In the genomic region with DNA sequence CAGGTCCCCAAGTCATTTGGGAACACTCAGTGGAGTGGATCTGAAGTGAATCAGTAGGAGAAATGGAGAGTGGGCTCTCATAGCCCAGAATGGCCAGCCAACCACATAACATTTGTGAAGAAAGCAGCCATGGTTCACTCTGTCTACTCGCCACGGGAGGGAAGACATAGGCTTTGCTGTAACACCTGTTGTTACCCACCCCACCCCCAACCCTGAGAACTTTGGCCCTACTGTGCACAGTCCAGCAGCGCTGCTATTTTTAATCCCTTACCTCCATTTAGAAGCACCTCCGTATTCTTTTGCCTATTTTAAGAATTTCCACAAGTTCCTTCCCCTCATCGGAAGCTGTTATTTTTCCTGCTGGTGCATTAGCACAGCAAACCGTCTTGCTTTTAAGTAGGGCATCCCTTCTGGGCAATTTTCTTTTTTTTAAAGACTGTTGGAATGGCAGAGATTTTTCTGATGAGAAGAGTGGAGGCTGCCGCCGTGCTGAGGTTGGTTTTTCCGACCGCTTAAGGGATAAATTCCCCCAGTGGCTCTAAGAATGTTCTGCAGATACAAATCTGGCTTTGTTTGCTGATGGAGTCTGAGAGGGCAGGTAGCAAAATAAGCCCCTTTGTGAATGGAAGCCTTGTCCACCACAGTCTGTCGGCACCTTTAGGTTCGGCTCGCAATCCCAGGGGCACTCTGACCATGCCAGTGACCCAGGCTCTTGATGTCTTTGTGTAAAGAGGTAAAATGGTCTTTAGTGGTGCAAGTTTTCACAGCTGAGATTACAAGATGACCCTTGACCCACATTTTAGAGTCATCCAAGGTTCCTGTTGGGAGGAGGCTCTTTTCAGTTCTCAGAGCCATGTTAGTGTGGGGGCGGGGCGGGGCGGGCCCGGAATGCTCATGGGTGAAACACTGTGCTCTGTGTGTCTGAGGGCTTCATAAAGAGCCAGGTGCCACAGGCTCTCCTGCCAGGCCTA, we compare ENCODE assay signal across 9 mouse cellular contexts. TPM values are rescaled to one million over a fixed set of nuclear protein-coding genes. Genes with fewer than 3 reads are reported as not detected.
DNase-seq lines count a peak whose midpoint lies in the region; ATAC-seq and TF ChIP-seq lines count a peak whose summit lies in the region.
"Had no signal": no experiment of that assay in that cellular context is flagged by ENCODE, and none has a peak within 500 bp of the region (broad histone marks: within the 10 kb centered on the region; RNA-seq: fewer than 3 reads in every experiment).

No protein-coding gene starts in this region.

- no peak for TF ChIP-seq CTCF in lung, postnatal 0 days (IDR thresholded peaks at IDR 0.05)

- TF ChIP-seq EP300 in lung, postnatal 0 days (IDR thresholded peaks at IDR 0.05): no peak

- H3K9ac ChIP-seq in lung, postnatal 0 days (replicated peaks; ENCODE audit: low read depth): no peak overlapping the region
- H3K9ac ChIP-seq in stomach, embryonic 16.5 days (ENCODE audit: low read length): peak overlapping the region; percentile 48; the same call in 1 of the 2 replicates
- H3K9ac ChIP-seq: embryonic facial prominence, embryonic 15.5 days had no signal

- no peaks in the 10 kb centered on the region for H3K27me3 ChIP-seq in lung, postnatal 0 days (replicated peaks; ENCODE audit: insufficient read depth, low read length)
- no peaks in the 10 kb centered on the region for H3K27me3 ChIP-seq in stomach, embryonic 16.5 days (ENCODE audit: control insufficient read depth, insufficient read depth, low read length)
- H3K27me3 ChIP-seq: embryonic facial prominence, embryonic 15.5 days had no signal

- H3K9me3 ChIP-seq in lung, postnatal 0 days (ENCODE audit: low read length): no peaks in the 10 kb centered on the region
- H3K9me3 ChIP-seq in stomach, embryonic 16.5 days (replicated peaks; ENCODE audit: control insufficient read depth, low read length): no peaks in the 10 kb centered on the region
- H3K9me3 ChIP-seq: embryonic facial prominence, embryonic 15.5 days had no signal

- no peaks in the 10 kb centered on the region for H3K36me3 ChIP-seq in lung, postnatal 0 days (ENCODE audit: insufficient read depth, low read length)
- H3K36me3 ChIP-seq in stomach, embryonic 16.5 days (ENCODE audit: control insufficient read depth, insufficient read depth, low read length): no peaks in the 10 kb centered on the region
- H3K36me3 ChIP-seq: embryonic facial prominence, embryonic 15.5 days had no signal

- peak; percentile 13; the same call in 1 of the 2 replicates for ATAC-seq in lung, postnatal 0 days
- no peak for ATAC-seq in stomach, embryonic 16.5 days (ENCODE audit: insufficient read depth, low FRiP score)

- H3K27ac ChIP-seq in lung, postnatal 0 days (ENCODE audit: low read length): no peak overlapping the region
- no peak overlapping the region for H3K27ac ChIP-seq in stomach, embryonic 16.5 days (ENCODE audit: low read length)
- H3K27ac ChIP-seq: embryonic facial prominence, embryonic 15.5 days had no signal

- H3K4me3 ChIP-seq in lung, postnatal 0 days (ENCODE audit: low read depth, low read length): no peak overlapping the region
- no peak overlapping the region for H3K4me3 ChIP-seq in stomach, embryonic 16.5 days (replicated peaks; ENCODE audit: low read length)
- H3K4me3 ChIP-seq: embryonic facial prominence, embryonic 15.5 days had no signal

- H3K4me2 ChIP-seq in lung, postnatal 0 days (replicated peaks; ENCODE audit: low read depth, low read length): no peak overlapping the region
- H3K4me2 ChIP-seq in stomach, embryonic 16.5 days (ENCODE audit: low read depth, low read length): no peak overlapping the region

- peaks cover 8% of the 10 kb centered on the region; the same call in 1 of the 2 replicates for H3K4me1 ChIP-seq in lung, postnatal 0 days (ENCODE audit: insufficient read depth, low read depth, low read length)
- H3K4me1 ChIP-seq in stomach, embryonic 16.5 days (ENCODE audit: control insufficient read depth, insufficient read depth, low read length): peaks cover 39% of the 10 kb centered on the region

- WGBS in lung, postnatal 0 days: 53% methylated on average over 17 of the region's 17 CpGs
- 54% methylated on average over 17 of the region's 17 CpGs for WGBS in large intestine, adult 2 months
- WGBS in stomach, embryonic 16.5 days: 55% methylated on average over 17 of the region's 17 CpGs

- DNase-seq in cerebellum, adult 9-10 months: peak; percentile 28
- no peak for DNase-seq in cerebellum, adult 8-10 months
- no peak for DNase-seq in lung, postnatal 0 days (ENCODE audit: low spot score)
- DNase-seq in lung, postnatal 4 days: no peak
- peak; percentile 60 for DNase-seq in large intestine, adult 2 months (ENCODE audit: low read depth, low spot score)
- DNase-seq in layer of hippocampus, adult 11-12 months (ENCODE audit: low spot score): no peak
- DNase-seq in left cerebral cortex, adult 9 months (ENCODE audit: low spot score in 2 of 2): no peak

RNA-seq across cellular contexts. Expression of gene Mgll, which starts 8.7 kb away (rescaled TPM):
- 123 and 131 TPM in 2 replicates for polyA plus RNA-seq in lung, postnatal 0 days (2015; fragmentation: Nextera tagmentation; extraction: Ambion mirVana)
- polyA plus RNA-seq in large intestine, adult 2 months (2012; rRNA removed): 30.5 and 37.9 TPM in 2 replicates
- polyA plus RNA-seq in stomach, embryonic 16.5 days (2015; fragmentation: Nextera tagmentation; extraction: Ambion mirVana): 121 and 125 TPM in 2 replicates

Comparison
In these comparisons a context has a peak if more than half of its experiments do, and no peak if none do; other contexts are left out.
1. DNase-seq: peak in cerebellum, adult 9-10 months (single experiment) and large intestine, adult 2 months (single experiment); none in cerebellum, adult 8-10 months (single experiment), lung, postnatal 0 days (single experiment), lung, postnatal 4 days (0 of 2), layer of hippocampus, adult 11-12 months (single experiment) and left cerebral cortex, adult 9 months (0 of 2).